Comparison of ENCODE assay signal across 13 mouse cellular contexts in genomic region chr4:135868996-135869395, GRCm38 (mm10). TPM values are rescaled to one million over a fixed set of nuclear protein-coding genes. Genes with fewer than 3 reads are reported as not detected.
DNase-seq lines count a peak whose midpoint lies in the region; ATAC-seq and TF ChIP-seq lines count a peak whose summit lies in the region.
"Had no signal": no experiment of that assay in that cellular context is flagged by ENCODE, and none has a peak within 500 bp of the region (broad histone marks: within the 10 kb centered on the region; RNA-seq: fewer than 3 reads in every experiment).

No protein-coding gene starts in this region.

- dilution Hi-C loops in CH12.LX (cut with MboI; ENCODE audit: extremely low pct_ligation_motif_present, extremely low pct_unique_long_range_greater_than_20kb, low sequenced_read_pairs): no loop called here

- no peak for TF ChIP-seq RAD21 in CH12.LX (IDR thresholded peaks at IDR 0.05; ENCODE audit: low read depth, low read length)

- in situ Hi-C loops in CH12.LX (cut with MboI; ENCODE audit: low pct_ligation_motif_present, low pct_unique_long_range_greater_than_20kb, low sequenced_read_pairs): no loop called here

- TF ChIP-seq EP300 in heart, adult 2 months (IDR thresholded peaks at IDR 0.05; ENCODE audit: insufficient read depth, low read depth, low read length): no peak
- TF ChIP-seq EP300 in CH12.LX (IDR thresholded peaks at IDR 0.05; ENCODE audit: low read length): no peak

- no peak overlapping the region for H3K9ac ChIP-seq in heart, adult 2 months (ENCODE audit: low read depth, low read length)
- H3K9ac ChIP-seq in lung, embryonic 14.5 days: no peak overlapping the region
- H3K9ac ChIP-seq in CH12.LX (ENCODE audit: insufficient read depth, low read depth): no peak overlapping the region
- 0 out of 2 replicates have a peak overlapping the region, but pooled peaks have one; percentile 17 for H3K9ac ChIP-seq in liver, embryonic 12.5 days

- H3K79me2 ChIP-seq in heart, adult 2 months (replicated peaks; ENCODE audit: control insufficient read depth, insufficient read depth, low read length): no peaks in the 10 kb centered on the region
- peaks cover 36% of the 10 kb centered on the region for H3K79me2 ChIP-seq in CH12.LX (replicated peaks; ENCODE audit: control insufficient read depth, extremely low read depth, insufficient read depth, poor library complexity, severe bottlenecking)

- no peak for ATAC-seq in lung, embryonic 14.5 days (ENCODE audit: insufficient read depth)
- no peak for ATAC-seq in liver, embryonic 12.5 days

- peak overlapping the region; percentile 10 for H3K27ac ChIP-seq in heart, adult 2 months
- H3K27ac ChIP-seq in lung, embryonic 14.5 days (ENCODE audit: low read depth): peak overlapping the region; percentile 33; the same call in 1 of the 2 replicates
- H3K27ac ChIP-seq in CH12.LX (ENCODE audit: insufficient read depth, low read depth): no peak overlapping the region
- peak overlapping the region; percentile 67 for H3K27ac ChIP-seq in liver, embryonic 12.5 days
- H3K27ac ChIP-seq: layer of hippocampus, adult 2 months had no signal

- no peaks in the 10 kb centered on the region for H3K27me3 ChIP-seq in heart, adult 2 months (ENCODE audit: control insufficient read depth, insufficient read depth, low read length)
- H3K27me3 ChIP-seq in lung, embryonic 14.5 days (ENCODE audit: insufficient read depth, low read length): no peaks in the 10 kb centered on the region
- no peaks in the 10 kb centered on the region for H3K27me3 ChIP-seq in CH12.LX (replicated peaks)
- no peaks in the 10 kb centered on the region for H3K27me3 ChIP-seq in liver, embryonic 12.5 days (replicated peaks)

- TF ChIP-seq POLR2A in heart, adult 2 months (IDR thresholded peaks at IDR 0.05; ENCODE audit: insufficient read depth, low read depth, low read length): no peak
- TF ChIP-seq POLR2A in CH12.LX (IDR thresholded peaks at IDR 0.05; ENCODE audit: low read depth, low read length): no peak; the same call in 1 of the 2 replicates

- H3K9me3 ChIP-seq in lung, embryonic 14.5 days (ENCODE audit: low read depth, low read length): no peaks in the 10 kb centered on the region
- no peaks in the 10 kb centered on the region for H3K9me3 ChIP-seq in CH12.LX (replicated peaks; ENCODE audit: low read length)
- no peaks in the 10 kb centered on the region for H3K9me3 ChIP-seq in liver, embryonic 12.5 days (replicated peaks)

- intact Hi-C loops in heart, adult 2 months (cut with DNase I): no loop called here
- intact Hi-C loops in heart, postnatal 10 days (cut with DNase I): no loop called here

- H3K4me3 ChIP-seq in heart, adult 2 months: no peak overlapping the region
- no peak overlapping the region for H3K4me3 ChIP-seq in lung, embryonic 14.5 days (ENCODE audit: low read depth, low read length)
- H3K4me3 ChIP-seq in CH12.LX (replicated peaks in 1 of 3; ENCODE audit: low read depth in 2 of 3, low read length in 2 of 3, poor library complexity in 1 of 3): no peak overlapping the region
- H3K4me3 ChIP-seq in liver, embryonic 12.5 days: no peak overlapping the region
- H3K4me3 ChIP-seq: layer of hippocampus, adult 2 months; myocyte had no signal

- 13% methylated on average over 2 of the region's 2 CpGs for WGBS in heart, adult 2 months
- WGBS in lung, embryonic 14.5 days: 55% methylated on average over 2 of the region's 2 CpGs
- WGBS in liver, embryonic 12.5 days (ENCODE audit: insufficient replicate concordance): 48% methylated on average over 2 of the region's 2 CpGs

- TF ChIP-seq CTCF in heart, adult 2 months (IDR thresholded peaks at IDR 0.05): no peak
- no peak for TF ChIP-seq CTCF in lung, embryonic 14.5 days (IDR thresholded peaks at IDR 0.05; ENCODE audit: low read depth)
- no peak for TF ChIP-seq CTCF in CH12.LX (conservative IDR thresholded peaks at IDR 0.05 in 1 of 2, IDR thresholded peaks at IDR 0.05 in 1 of 2; ENCODE audit: low read depth in 2 of 2, low read length in 2 of 2)

- peaks cover 34% of the 10 kb centered on the region for H3K36me3 ChIP-seq in heart, adult 2 months (ENCODE audit: control insufficient read depth, insufficient read depth, low read length)
- peaks cover 49% of the 10 kb centered on the region for H3K36me3 ChIP-seq in lung, embryonic 14.5 days (ENCODE audit: insufficient read depth)
- H3K36me3 ChIP-seq in CH12.LX (replicated peaks in 1 of 2; ENCODE audit: control insufficient read depth in 1 of 2, insufficient read depth in 1 of 2, low read length in 1 of 2): peaks cover 13 to 34% of the 10 kb centered on the region in 2 experiments
- peaks cover 62% of the 10 kb centered on the region for H3K36me3 ChIP-seq in liver, embryonic 12.5 days

- H3K4me1 ChIP-seq in heart, adult 2 months (ENCODE audit: control insufficient read depth, insufficient read depth, low read length): peaks cover 7% of the 10 kb centered on the region
- peaks cover 4% of the 10 kb centered on the region; the same call in 1 of the 2 replicates for H3K4me1 ChIP-seq in lung, embryonic 14.5 days (ENCODE audit: insufficient read depth)
- H3K4me1 ChIP-seq in CH12.LX (ENCODE audit: control insufficient read depth in 1 of 2, insufficient read depth in 2 of 2): peaks cover 2 to 31% of the 10 kb centered on the region in 2 experiments; a peak in 2 of 4 replicates
- H3K4me1 ChIP-seq in liver, embryonic 12.5 days: peaks cover 35% of the 10 kb centered on the region

- no peak for DNase-seq in heart, adult 2 months
- no peak for DNase-seq in heart, postnatal 10 days
- no peak for DNase-seq in lung, embryonic 14.5 days
- DNase-seq in lung, postnatal 10 days: no peak
- DNase-seq in CH12.LX (ENCODE audit: extremely low read depth): no peak
- no peak for DNase-seq in cerebellum, adult 9-10 months
- no peak for DNase-seq in layer of hippocampus, adult 11-12 months (ENCODE audit: low spot score)
- DNase-seq: adrenal gland, adult 8-10 months; cerebellum, adult 9-11 months; heart, postnatal 36 days had no signal

- no peak overlapping the region for H3K4me2 ChIP-seq in lung, embryonic 14.5 days
- H3K4me2 ChIP-seq in CH12.LX (ENCODE audit: insufficient read depth, low read depth, poor library complexity, severe bottlenecking): no peak overlapping the region
- no peak overlapping the region for H3K4me2 ChIP-seq in liver, embryonic 12.5 days

TF ChIP-seq in CH12.LX, 34 proteins besides CTCF, POLR2A, EP300 and RAD21:
- peak; percentile 59; the same call in 1 of the 2 replicates for TF ChIP-seq IRF4 (IDR thresholded peaks at IDR 0.05; ENCODE audit: low read depth, low read length)
- 0 out of 2 replicates have a peak, but pooled peaks have one; percentile 34 for TF ChIP-seq ZMIZ1 (IDR thresholded peaks at IDR 0.05; ENCODE audit: low read depth, low read length)
- TF ChIP-seq JUND (conservative IDR thresholded peaks at IDR 0.05; ENCODE audit: low read depth, low read length): no peak

RNA-seq across cellular contexts. Expression of gene Pnrc2, which starts 4.7 kb away (rescaled TPM):
- total RNA-seq in heart, adult 2 months (2021): 10 to 100 TPM; 58.8 to 81.2 TPM
- polyA plus RNA-seq in heart, adult 2 months (2012; rRNA removed): 14.9 and 35.4 TPM in 2 replicates
- total RNA-seq in heart, postnatal 10 days (2021): 100 to 1,000 TPM in 1 of 2 experiments, 10 to 100 TPM in 1; 99.4 to 105 TPM
- polyA plus RNA-seq in lung, embryonic 14.5 days (2014; fragmentation: Nextera tagmentation; extraction: Ambion mirVana): 191 and 206 TPM in 2 replicates
- total RNA-seq in CH12.LX (2012; rRNA removed): 22.2 and 30.5 TPM in 2 replicates
- 46.9 and 55.0 TPM in 2 replicates for total RNA-seq in CH12.LX (2014; rRNA removed)
- 32.8 and 34.4 TPM in 2 replicates for polyA plus RNA-seq in CH12.LX (2012; ENCODE audit: insufficient read length, low read depth)
- polyA plus RNA-seq in liver, embryonic 12.5 days (2016; fragmentation: Nextera tagmentation; extraction: Ambion mirVana): 91.1 and 98.9 TPM in 2 replicates

RNA-seq across cellular contexts. Expression of gene Srsf10, which starts 13.4 kb away (rescaled TPM):
- total RNA-seq in heart, adult 2 months (2021): 10 to 100 TPM; 45.3 to 49.1 TPM
- polyA plus RNA-seq in heart, adult 2 months (2012; rRNA removed): 28.8 and 37.7 TPM in 2 replicates
- 10 to 100 TPM; 61.2 to 64.1 TPM for total RNA-seq in heart, postnatal 10 days (2021)
- polyA plus RNA-seq in lung, embryonic 14.5 days (2014; fragmentation: Nextera tagmentation; extraction: Ambion mirVana): 322 and 336 TPM in 2 replicates
- total RNA-seq in CH12.LX (2012; rRNA removed): 85.7 and 127 TPM in 2 replicates
- total RNA-seq in CH12.LX (2014; rRNA removed): 179 and 197 TPM in 2 replicates
- 291 and 341 TPM in 2 replicates for polyA plus RNA-seq in CH12.LX (2012; ENCODE audit: insufficient read length, low read depth)
- 157 TPM in 2 replicates for polyA plus RNA-seq in liver, embryonic 12.5 days (2016; fragmentation: Nextera tagmentation; extraction: Ambion mirVana)

RNA-seq across cellular contexts. Expression of gene Cnr2, which starts 26.2 kb away (rescaled TPM):
- under 1 TPM; 0.23 to 0.59 TPM for total RNA-seq in heart, adult 2 months (2021)
- polyA plus RNA-seq in heart, adult 2 months (2012; rRNA removed): 0.64 and 0.88 TPM in 2 replicates
- under 1 TPM; 0.77 to 0.94 TPM for total RNA-seq in heart, postnatal 10 days (2021)
- polyA plus RNA-seq in lung, embryonic 14.5 days (2014; fragmentation: Nextera tagmentation; extraction: Ambion mirVana): 0.71 and 0.73 TPM in 2 replicates
- total RNA-seq in CH12.LX (2012; rRNA removed): 5.6 and 6.5 TPM in 2 replicates
- total RNA-seq in CH12.LX (2014; rRNA removed): 13.5 and 13.8 TPM in 2 replicates
- 9.4 and 10.6 TPM in 2 replicates for polyA plus RNA-seq in CH12.LX (2012; ENCODE audit: insufficient read length, low read depth)
- 3.9 and 4.3 TPM in 2 replicates for polyA plus RNA-seq in liver, embryonic 12.5 days (2016; fragmentation: Nextera tagmentation; extraction: Ambion mirVana)
- polyA plus RNA-seq: myocyte had no signal

RNA-seq across cellular contexts. Expression of gene Fuca1, which starts 51.5 kb away (rescaled TPM):
- 10 to 100 TPM; 30.4 to 34.6 TPM for total RNA-seq in heart, adult 2 months (2021)
- polyA plus RNA-seq in heart, adult 2 months (2012; rRNA removed): 24.0 and 25.3 TPM in 2 replicates
- total RNA-seq in heart, postnatal 10 days (2021): 10 to 100 TPM; 43.2 to 44.5 TPM
- polyA plus RNA-seq in lung, embryonic 14.5 days (2014; fragmentation: Nextera tagmentation; extraction: Ambion mirVana): 65.1 and 72.7 TPM in 2 replicates
- total RNA-seq in CH12.LX (2012; rRNA removed): 63.2 and 77.6 TPM in 2 replicates
- total RNA-seq in CH12.LX (2014; rRNA removed): 28.6 and 32.6 TPM in 2 replicates
- 66.5 and 71.5 TPM in 2 replicates for polyA plus RNA-seq in CH12.LX (2012; ENCODE audit: insufficient read length, low read depth)
- polyA plus RNA-seq in liver, embryonic 12.5 days (2016; fragmentation: Nextera tagmentation; extraction: Ambion mirVana): 22.2 and 23.8 TPM in 2 replicates
